Mouse (Mus musculus) liver, embryonic 15.5 days (tissue): Measurements from ENCODE around the gene Papss2. TPM values are rescaled to one million over a fixed set of nuclear protein-coding genes. Genes with fewer than 3 reads are reported as not detected.

Experiments used
- ATAC-seq: fragments of 200-750 bp; cut with Nextera tagmentation; 2 replicates; pipeline ENCODE4 v1.8.0; 2017; ENCODE audit warnings: moderate number of reproducible peaks, mild to moderate bottlenecking, moderate library complexity; ENCODE audit not compliant: insufficient read depth
- H3K27ac ChIP-seq: fragments of 300-500 bp; sonication (generic); replicated peaks from 2 replicates; pipeline ENCODE4 v1.5.1; 2015; ENCODE audit warnings: mild to moderate bottlenecking, inconsistent platforms
- H3K27me3 ChIP-seq: fragments of 300-500 bp; sonication (generic); 2 replicates; pipeline ENCODE4 v1.6.1; 2015; ENCODE audit warnings: mild to moderate bottlenecking, inconsistent platforms
- H3K36me3 ChIP-seq: fragments of 300-500 bp; sonication (generic); replicated peaks from 2 replicates; pipeline ENCODE4 v1.6.1; 2015; ENCODE audit warnings: moderate library complexity, mild to moderate bottlenecking, inconsistent platforms
- H3K4me1 ChIP-seq: fragments of 300-500 bp; sonication (generic); replicated peaks from 2 replicates; pipeline ENCODE4 v1.6.1; 2015; ENCODE audit warnings: inconsistent platforms
- H3K4me2 ChIP-seq: fragments of 300-500 bp; sonication (generic); 2 replicates; pipeline ENCODE4 v1.6.1; 2015; ENCODE audit warnings: moderate library complexity, mild to moderate bottlenecking, inconsistent platforms
- H3K4me3 ChIP-seq: fragments of 300-500 bp; sonication (generic); replicated peaks from 2 replicates; pipeline ENCODE4 v1.5.1; 2015; ENCODE audit warnings: mild to moderate bottlenecking, inconsistent platforms
- H3K9ac ChIP-seq: fragments of 300-500 bp; sonication (generic); 2 replicates; pipeline ENCODE4 v1.6.1; 2015; ENCODE audit warnings: moderate library complexity, mild to moderate bottlenecking, inconsistent platforms
- H3K9me3 ChIP-seq: fragments of 300-500 bp; sonication (generic); replicated peaks from 2 replicates; pipeline ENCODE4 v1.6.1; 2016; ENCODE audit warnings: inconsistent platforms
- WGBS: fragments of 180-500 bp; shearing (Covaris S2); methylation state at CpG from one replicate; pipeline ENCODE4 v1.1.7; 2015; ENCODE audit warnings: mixed read lengths; ENCODE audit not compliant: insufficient replicate concordance; 5-methylcytosine and 5-hydroxymethylcytosine counted together
- polyA plus RNA-seq: library from polyadenylated mRNA; unstranded; fragments of >200 nt; fragmentation: Nextera tagmentation; extraction: Ambion mirVana; gene quantifications from 2 replicates; pipeline ENCODE4 v1.2.1, GENCODE M21; 2015

Gene Papss2
- polyA plus RNA-seq, 1 experiment from 2014 or later, result 5.9 TPM

GRCm38 (mm10) chr19:32568961-32569653, 26.5 kb upstream of the Papss2 start:
- peak overlapping the region; percentile 1; the same call in 1 of the 2 replicates for H3K4me3 ChIP-seq
- 44% methylated on average over 3 of the region's 3 CpGs for WGBS
- H3K9ac ChIP-seq, result no peak overlapping the region
- peak overlapping the region; percentile 41 for H3K27ac ChIP-seq
- peak overlapping the region; percentile 50 for H3K4me2 ChIP-seq
- peaks cover 33% of the 10 kb centered on the region for H3K4me1 ChIP-seq
- H3K9me3 ChIP-seq, result no peaks in the 10 kb centered on the region
- H3K27me3 ChIP-seq, result no peaks in the 10 kb centered on the region
- no peaks in the 10 kb centered on the region for H3K36me3 ChIP-seq
- peak; percentile 80 for ATAC-seq

DNA sequence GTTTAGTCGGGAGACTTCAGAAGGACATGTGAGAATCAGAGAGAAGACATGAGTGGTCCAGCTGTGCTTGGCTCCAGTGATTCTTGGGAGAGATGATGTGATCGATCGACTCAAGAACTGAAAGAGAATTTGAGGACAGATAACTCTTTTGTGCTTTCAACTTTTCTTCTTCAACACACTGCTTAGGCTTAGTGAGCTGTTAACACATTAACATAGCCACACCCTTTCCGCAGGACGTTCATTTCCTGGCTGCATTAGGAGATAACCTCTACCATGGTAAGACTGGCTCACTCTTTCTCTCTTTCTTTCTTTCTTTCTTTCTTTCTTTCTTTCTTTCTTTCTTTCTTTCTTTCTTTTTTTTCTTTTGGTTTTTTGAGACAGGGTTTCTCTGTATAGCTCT, 25.9 kb upstream of the Papss2 start:
- Histone ChIP-seq H3K4me3 (peak overlapping the region; percentile 12; the same call in 1 of the 2 replicates), H3K36me3 (no peaks in the 10 kb centered on the region), H3K27me3 (no peaks in the 10 kb centered on the region), H3K4me2 (peak overlapping the region; percentile 50), H3K4me1 (peaks cover 33% of the 10 kb centered on the region), H3K9ac (no peak overlapping the region), H3K9me3 (no peaks in the 10 kb centered on the region), H3K27ac (peak overlapping the region; percentile 41)
- 25% methylated on average over 5 of the region's 5 CpGs for WGBS
- peak; percentile 81 for ATAC-seq

DNA sequence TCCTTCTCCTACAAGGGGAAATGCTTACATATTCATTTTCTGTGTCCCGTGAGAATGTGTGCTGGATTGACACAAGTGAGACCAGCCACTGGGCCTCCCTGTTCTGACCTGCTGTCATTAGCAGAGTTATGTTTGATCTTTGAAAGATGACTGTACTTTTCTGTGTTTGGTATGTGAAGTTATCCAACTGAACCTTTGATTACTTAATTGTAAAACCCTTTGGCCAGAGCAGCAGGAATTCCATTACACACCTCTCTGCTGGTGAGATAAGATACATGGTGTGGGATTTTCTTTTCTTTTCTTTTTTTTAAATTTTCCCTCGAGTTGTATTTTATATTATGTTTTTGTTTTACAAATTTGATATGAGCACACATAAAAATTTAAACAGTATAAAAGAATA, 23.4 kb upstream of the Papss2 start:
- ATAC-seq, result no peak
- no peak overlapping the region for H3K4me3 ChIP-seq
- peaks cover 31% of the 10 kb centered on the region for H3K4me1 ChIP-seq
- 56% methylated on average over 2 of the region's 2 CpGs for WGBS
- no peaks in the 10 kb centered on the region for H3K27me3 ChIP-seq
- H3K9me3 ChIP-seq, result no peaks in the 10 kb centered on the region
- no peak overlapping the region for H3K9ac ChIP-seq
- H3K4me2 ChIP-seq, result no peak overlapping the region
- no peaks in the 10 kb centered on the region for H3K36me3 ChIP-seq
- no peak overlapping the region for H3K27ac ChIP-seq

GRCm38 (mm10) chr19:32573259-32573658, 22.3 kb upstream of the Papss2 start:
- peaks cover 28% of the 10 kb centered on the region for H3K4me1 ChIP-seq
- peak; percentile 40 for ATAC-seq
- 57% methylated on average over 6 of the region's 6 CpGs for WGBS
- H3K27ac ChIP-seq, result 0 out of 2 replicates have a peak overlapping the region, but pooled peaks have one; percentile 24
- H3K9me3 ChIP-seq, result no peaks in the 10 kb centered on the region
- H3K4me2 ChIP-seq, result no peak overlapping the region
- H3K4me3 ChIP-seq, result no peak overlapping the region
- no peaks in the 10 kb centered on the region for H3K27me3 ChIP-seq
- H3K36me3 ChIP-seq, result no peaks in the 10 kb centered on the region
- H3K9ac ChIP-seq, result no peak overlapping the region

GRCm38 (mm10) chr19:32574846-32575245, 20.7 kb upstream of the Papss2 start:
- ATAC-seq, result no peak
- WGBS, result 53% methylated on average over 3 of the region's 3 CpGs

GRCm38 (mm10) chr19:32577749-32578148, 17.8 kb upstream of the Papss2 start:
- H3K27ac ChIP-seq, result no peak overlapping the region
- ATAC-seq, result no peak
- H3K9ac ChIP-seq, result no peak overlapping the region
- no peaks in the 10 kb centered on the region for H3K9me3 ChIP-seq
- H3K27me3 ChIP-seq, result no peaks in the 10 kb centered on the region
- no peaks in the 10 kb centered on the region for H3K36me3 ChIP-seq
- no peak overlapping the region for H3K4me2 ChIP-seq
- peaks cover 4% of the 10 kb centered on the region; the same call in 1 of the 2 replicates for H3K4me1 ChIP-seq
- WGBS, result 47% methylated on average over 1 of the region's 1 CpGs
- no peak overlapping the region for H3K4me3 ChIP-seq

More at GRCm38 (mm10) chr19:32574846-32575245, 20.7 kb upstream of the Papss2 start:
- Histone ChIP-seq H3K4me2 (no peak overlapping the region), H3K4me1 (peaks cover 15% of the 10 kb centered on the region), H3K9ac (no peak overlapping the region), H3K9me3 (no peaks in the 10 kb centered on the region), H3K27ac (no peak overlapping the region), H3K27me3 (no peaks in the 10 kb centered on the region), H3K36me3 (no peaks in the 10 kb centered on the region), H3K4me3 (no peak overlapping the region)

DNA sequence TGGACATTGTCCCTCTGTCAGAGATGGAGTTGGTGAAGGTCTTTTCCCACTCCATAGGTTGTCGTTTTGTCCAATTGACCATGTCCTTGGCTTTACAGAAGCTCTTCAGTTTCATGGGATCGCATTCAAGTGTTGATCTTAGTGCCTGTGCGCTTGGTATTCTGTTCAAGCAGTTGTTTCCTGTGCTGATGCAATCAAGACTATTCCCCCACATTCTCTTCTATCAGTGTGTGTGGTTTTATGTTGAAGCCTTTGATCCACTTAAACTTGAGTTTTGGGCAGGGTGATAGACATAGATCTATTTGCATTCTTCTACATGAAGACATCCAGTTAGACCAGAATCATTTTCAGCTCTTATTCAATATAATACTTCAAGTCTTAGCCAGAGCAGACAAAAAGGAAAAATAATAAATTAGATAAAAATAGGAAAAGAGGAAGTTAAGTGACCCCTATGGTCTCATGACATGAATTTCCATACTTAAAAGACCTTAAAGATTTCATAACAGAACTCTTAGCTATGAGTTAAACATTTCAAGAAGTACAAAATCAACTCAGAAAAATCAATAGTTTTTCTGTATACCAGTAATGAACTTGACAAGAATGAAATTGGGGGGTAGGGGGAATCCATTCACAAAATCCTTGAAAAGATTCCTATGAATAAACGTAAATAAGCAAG, 12.4 kb upstream of the Papss2 start:
- ATAC-seq, result no peak
- Histone ChIP-seq H3K36me3 (no peaks in the 10 kb centered on the region), H3K4me1 (no peaks in the 10 kb centered on the region), H3K4me3 (no peak overlapping the region), H3K9me3 (no peaks in the 10 kb centered on the region), H3K27ac (no peak overlapping the region), H3K9ac (no peak overlapping the region), H3K27me3 (no peaks in the 10 kb centered on the region), H3K4me2 (no peak overlapping the region)
- 32% methylated on average over 4 of the region's 4 CpGs for WGBS

GRCm38 (mm10) chr19:32587727-32588126, 7.9 kb upstream of the Papss2 start:
- Histone ChIP-seq H3K9me3 (no peaks in the 10 kb centered on the region), H3K4me1 (no peaks in the 10 kb centered on the region), H3K9ac (no peak overlapping the region), H3K4me3 (no peak overlapping the region), H3K27ac (no peak overlapping the region), H3K27me3 (no peaks in the 10 kb centered on the region), H3K36me3 (no peaks in the 10 kb centered on the region), H3K4me2 (no peak overlapping the region)
- ATAC-seq, result no peak
- WGBS, result 48% methylated on average over 6 of the region's 6 CpGs

GRCm38 (mm10) chr19:32592749-32593148, 2.8 kb upstream of the Papss2 start:
- no peak overlapping the region for H3K9ac ChIP-seq
- WGBS, result 68% methylated on average over 7 of the region's 7 CpGs
- H3K4me1 ChIP-seq, result peaks cover 5% of the 10 kb centered on the region
- H3K9me3 ChIP-seq, result no peaks in the 10 kb centered on the region
- H3K4me3 ChIP-seq, result no peak overlapping the region
- no peak overlapping the region for H3K4me2 ChIP-seq
- H3K27ac ChIP-seq, result no peak overlapping the region
- no peak for ATAC-seq
- no peaks in the 10 kb centered on the region for H3K36me3 ChIP-seq
- H3K27me3 ChIP-seq, result peaks cover 33% of the 10 kb centered on the region

- no peak for ATAC-seq
- no peak overlapping the region for H3K4me2 ChIP-seq
- H3K27ac ChIP-seq, result no peak overlapping the region
- H3K9me3 ChIP-seq, result no peaks in the 10 kb centered on the region
- H3K27me3 ChIP-seq, result peaks cover 33% of the 10 kb centered on the region
- WGBS, result 56% methylated on average over 5 of the region's 5 CpGs
- no peak overlapping the region for H3K4me3 ChIP-seq
- no peak overlapping the region for H3K9ac ChIP-seq
- no peaks in the 10 kb centered on the region for H3K36me3 ChIP-seq
- peaks cover 5% of the 10 kb centered on the region for H3K4me1 ChIP-seq
Measured at GRCm38 (mm10) chr19:32593870-32594269, 1.7 kb upstream of the Papss2 start.

DNA sequence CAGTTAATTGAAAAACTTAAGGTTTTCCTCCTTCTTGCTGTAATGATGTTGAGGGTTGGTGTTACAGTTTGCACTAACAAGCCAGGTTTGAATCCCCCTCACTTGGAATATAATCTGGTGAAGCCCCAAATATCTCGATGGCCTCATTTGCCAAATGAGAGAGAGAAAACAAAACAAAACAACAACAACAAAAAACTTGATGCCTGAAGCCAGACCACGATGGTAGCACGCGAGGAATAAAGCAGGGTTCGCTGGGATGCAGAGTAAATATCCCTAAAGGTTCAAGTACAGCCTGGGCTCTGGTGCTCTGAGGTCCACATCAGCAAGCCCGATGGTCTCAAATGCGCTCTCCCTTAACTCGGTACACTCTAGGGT, 472 bp upstream of the Papss2 start:
- no peaks in the 10 kb centered on the region for H3K9me3 ChIP-seq
- peaks cover 33% of the 10 kb centered on the region for H3K27me3 ChIP-seq
- H3K4me1 ChIP-seq, result peaks cover 5% of the 10 kb centered on the region
- H3K4me3 ChIP-seq, result peak overlapping the region; percentile 60
- H3K27ac ChIP-seq, result no peak overlapping the region
- no peaks in the 10 kb centered on the region for H3K36me3 ChIP-seq
- 18% methylated on average over 8 of the region's 8 CpGs for WGBS
- peak overlapping the region; percentile 74 for H3K4me2 ChIP-seq
- ATAC-seq, result no peak
- H3K9ac ChIP-seq, result no peak overlapping the region
